Mouse (Mus musculus): ENCODE measurements at regions not wholly inside any gene's neighbourhood (a gene's known extent, or its start where the extent isn't known, plus 50 kb on each side); places are given as distances from the start of the nearest gene placed in this dataset.

DNA sequence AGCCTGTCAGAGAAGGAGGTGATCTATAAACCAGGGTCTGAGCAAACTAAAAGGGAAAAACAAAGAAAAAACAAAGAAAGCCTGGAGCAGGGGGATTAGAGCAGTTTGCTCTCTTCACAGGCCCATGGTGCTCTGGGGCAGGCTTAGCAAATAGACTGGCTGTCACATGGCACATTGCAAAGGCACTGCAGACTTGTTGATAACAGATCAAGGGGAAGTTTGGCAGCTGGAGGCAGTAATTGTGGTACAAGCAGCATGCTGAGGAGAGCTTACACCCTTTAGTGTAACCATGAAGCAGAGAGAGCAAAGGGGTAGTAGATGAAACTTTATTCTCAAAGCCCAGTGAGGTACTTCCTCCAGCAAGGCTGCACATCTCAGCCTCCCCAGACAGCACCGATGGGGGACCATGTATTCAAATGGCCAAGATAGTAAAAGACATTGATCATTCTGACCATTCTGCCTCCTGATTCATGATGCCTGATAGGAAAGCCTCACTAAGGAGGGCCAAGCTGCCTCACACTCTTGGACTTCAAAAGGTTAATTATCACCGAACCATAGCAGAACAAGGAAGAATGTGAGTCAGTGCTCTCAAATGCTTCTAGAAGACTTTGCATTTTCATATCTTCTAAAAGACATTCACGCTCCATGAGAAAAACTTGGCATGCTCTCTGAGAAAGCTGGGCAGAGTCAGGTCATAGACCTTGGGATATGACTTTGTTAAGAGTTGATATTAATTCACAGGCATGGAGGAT is 178.9 kb downstream of the Fam76b start:
- DNase-seq: no peak
- no peaks in the 10 kb centered on the region for H3K9me3 ChIP-seq (ENCODE audit: low read length)
- WGBS (ENCODE audit: insufficient replicate concordance): 64% methylated on average over 3 of the region's 3 CpGs
- no peak for ATAC-seq
- no peak overlapping the region for H3K27ac ChIP-seq (ENCODE audit: low read depth)
- no peak for TF ChIP-seq CTCF (IDR thresholded peaks at IDR 0.05; ENCODE audit: low read depth)
- TF ChIP-seq EP300 (IDR thresholded peaks at IDR 0.05; ENCODE audit: low read depth): no peak
- H3K4me1 ChIP-seq (ENCODE audit: insufficient read depth): no peaks in the 10 kb centered on the region
- H3K9ac ChIP-seq (replicated peaks): no peak overlapping the region
- H3K4me2 ChIP-seq (ENCODE audit: low read depth, low read length): no peak overlapping the region
- H3K27me3 ChIP-seq (ENCODE audit: insufficient read depth, low read length): no peaks in the 10 kb centered on the region
- H3K4me3 ChIP-seq (ENCODE audit: low read depth, low read length): no peak overlapping the region
- no peaks in the 10 kb centered on the region for H3K36me3 ChIP-seq (replicated peaks; ENCODE audit: insufficient read depth, low read length)

GRCm38 (mm10) chr9:14009451-14009850 is 181.9 kb downstream of the Fam76b start:
- WGBS (ENCODE audit: insufficient replicate concordance): 73% methylated on average over 5 of the region's 5 CpGs
- Histone ChIP-seq H3K4me1 (ENCODE audit: insufficient read depth) (no peaks in the 10 kb centered on the region), H3K9ac (replicated peaks) (no peak overlapping the region), H3K9me3 (ENCODE audit: low read length) (no peaks in the 10 kb centered on the region), H3K27me3 (ENCODE audit: insufficient read depth, low read length) (no peaks in the 10 kb centered on the region), H3K36me3 (replicated peaks; ENCODE audit: insufficient read depth, low read length) (no peaks in the 10 kb centered on the region), H3K4me2 (ENCODE audit: low read depth, low read length) (no peak overlapping the region), H3K4me3 (ENCODE audit: low read depth, low read length) (no peak overlapping the region), H3K27ac (ENCODE audit: low read depth) (no peak overlapping the region)
- ATAC-seq (no peak), DNase-seq (no peak)
- TF ChIP-seq EP300 (IDR thresholded peaks at IDR 0.05; ENCODE audit: low read depth): no peak
- TF ChIP-seq CTCF (IDR thresholded peaks at IDR 0.05; ENCODE audit: low read depth): no peak

DNA sequence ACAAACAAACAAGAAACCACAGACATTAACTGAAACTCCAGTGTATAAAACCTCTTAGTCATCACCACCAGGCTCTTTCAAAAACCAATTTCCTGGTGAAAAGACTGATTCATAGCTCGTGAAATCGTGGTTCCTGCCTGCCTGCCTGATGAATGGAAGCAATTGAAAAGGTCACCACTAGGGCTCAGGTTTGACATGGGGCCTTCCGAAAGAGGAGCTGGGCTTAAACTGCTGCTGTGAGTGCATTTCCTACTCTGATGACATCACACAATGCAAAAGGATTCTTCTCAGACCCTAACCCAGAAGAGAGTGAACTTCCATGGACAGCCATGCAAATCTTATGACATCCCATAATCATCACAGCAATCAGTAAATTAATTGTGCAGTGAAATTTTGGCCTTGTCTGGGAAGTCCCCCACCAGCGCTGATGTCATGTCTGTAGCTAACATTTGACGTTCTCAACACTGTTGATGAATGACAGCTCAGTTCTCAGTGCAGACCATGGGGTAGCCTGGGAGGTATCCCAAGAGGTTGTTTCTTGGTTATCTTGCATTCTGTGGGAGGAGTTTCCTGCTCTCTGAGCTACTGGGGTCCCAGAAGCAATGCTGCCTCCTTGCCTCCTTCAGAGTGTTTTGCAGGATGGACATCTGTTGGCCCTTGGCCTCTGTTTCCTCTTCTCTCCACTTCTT is 182.9 kb downstream of the Fam76b start:
- Histone ChIP-seq H3K4me2 (ENCODE audit: low read depth, low read length) (no peak overlapping the region), H3K27ac (ENCODE audit: low read depth) (no peak overlapping the region), H3K4me1 (ENCODE audit: insufficient read depth) (no peaks in the 10 kb centered on the region), H3K4me3 (ENCODE audit: low read depth, low read length) (no peak overlapping the region), H3K36me3 (replicated peaks; ENCODE audit: insufficient read depth, low read length) (no peaks in the 10 kb centered on the region), H3K9ac (replicated peaks) (no peak overlapping the region), H3K9me3 (ENCODE audit: low read length) (no peaks in the 10 kb centered on the region), H3K27me3 (ENCODE audit: insufficient read depth, low read length) (no peaks in the 10 kb centered on the region)
- DNase-seq (no peak), ATAC-seq (peak; percentile 56; the same call in 1 of the 2 replicates)
- WGBS (ENCODE audit: insufficient replicate concordance): 49% methylated on average over 5 of the region's 5 CpGs
- peak; percentile 28 for TF ChIP-seq CTCF (IDR thresholded peaks at IDR 0.05; ENCODE audit: low read depth)
- TF ChIP-seq EP300 (IDR thresholded peaks at IDR 0.05; ENCODE audit: low read depth): no peak

GRCm38 (mm10) chr9:14024216-14024615 is 196.7 kb downstream of the Fam76b start:
- H3K9me3 ChIP-seq (ENCODE audit: low read length): no peaks in the 10 kb centered on the region
- no peak overlapping the region for H3K9ac ChIP-seq (replicated peaks)
- H3K27ac ChIP-seq (ENCODE audit: low read depth): no peak overlapping the region
- H3K4me1 ChIP-seq (ENCODE audit: insufficient read depth): no peaks in the 10 kb centered on the region
- TF ChIP-seq EP300 (IDR thresholded peaks at IDR 0.05; ENCODE audit: low read depth): no peak
- TF ChIP-seq CTCF (IDR thresholded peaks at IDR 0.05; ENCODE audit: low read depth): no peak
- H3K27me3 ChIP-seq (ENCODE audit: insufficient read depth, low read length): no peaks in the 10 kb centered on the region
- H3K4me2 ChIP-seq (ENCODE audit: low read depth, low read length): no peak overlapping the region
- H3K36me3 ChIP-seq (replicated peaks; ENCODE audit: insufficient read depth, low read length): no peaks in the 10 kb centered on the region
- DNase-seq (no peak), ATAC-seq (no peak)
- no peak overlapping the region for H3K4me3 ChIP-seq (ENCODE audit: low read depth, low read length)

DNA sequence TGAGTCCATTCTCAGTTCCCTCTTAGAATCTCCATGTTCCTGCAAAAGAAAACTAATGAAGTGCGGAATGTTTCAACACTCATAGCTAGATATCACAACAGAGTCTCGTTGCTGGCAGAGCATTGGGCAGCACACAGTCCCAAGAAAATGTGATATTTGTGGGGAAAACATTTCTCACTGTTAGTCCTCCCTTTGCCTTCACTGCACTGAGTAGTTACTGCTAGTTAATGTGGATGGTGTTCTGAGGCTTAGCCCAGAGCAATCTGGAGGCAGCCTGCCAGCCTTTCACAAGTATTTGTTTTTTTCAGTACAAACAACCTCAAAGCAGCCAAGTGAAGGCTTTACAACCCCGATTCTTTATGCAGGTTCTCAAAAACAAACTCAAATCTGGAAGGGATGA is 197.2 kb downstream of the Fam76b start:
- Histone ChIP-seq H3K9ac (replicated peaks) (no peak overlapping the region), H3K27me3 (ENCODE audit: insufficient read depth, low read length) (no peaks in the 10 kb centered on the region), H3K27ac (ENCODE audit: low read depth) (no peak overlapping the region), H3K36me3 (replicated peaks; ENCODE audit: insufficient read depth, low read length) (no peaks in the 10 kb centered on the region), H3K4me1 (ENCODE audit: insufficient read depth) (no peaks in the 10 kb centered on the region), H3K4me3 (ENCODE audit: low read depth, low read length) (no peak overlapping the region), H3K4me2 (ENCODE audit: low read depth, low read length) (no peak overlapping the region), H3K9me3 (ENCODE audit: low read length) (no peaks in the 10 kb centered on the region)
- DNase-seq (no peak), ATAC-seq (no peak)
- 58% methylated on average over 3 of the region's 3 CpGs for WGBS (ENCODE audit: insufficient replicate concordance)
- TF ChIP-seq CTCF (IDR thresholded peaks at IDR 0.05; ENCODE audit: low read depth): no peak
- TF ChIP-seq EP300 (IDR thresholded peaks at IDR 0.05; ENCODE audit: low read depth): no peak

GRCm38 (mm10) chr9:14028056-14028455 is 200.5 kb downstream of the Fam76b start:
- no peaks in the 10 kb centered on the region for H3K36me3 ChIP-seq (replicated peaks; ENCODE audit: insufficient read depth, low read length)
- H3K9ac ChIP-seq (replicated peaks): no peak overlapping the region
- H3K27ac ChIP-seq (ENCODE audit: low read depth): no peak overlapping the region
- 75% methylated on average over 5 of the region's 5 CpGs for WGBS (ENCODE audit: insufficient replicate concordance)
- TF ChIP-seq CTCF (IDR thresholded peaks at IDR 0.05; ENCODE audit: low read depth) (no peak), EP300 (IDR thresholded peaks at IDR 0.05; ENCODE audit: low read depth) (no peak)
- H3K4me1 ChIP-seq (ENCODE audit: insufficient read depth): no peaks in the 10 kb centered on the region
- no peak for ATAC-seq
- no peaks in the 10 kb centered on the region for H3K9me3 ChIP-seq (ENCODE audit: low read length)
- no peak overlapping the region for H3K4me3 ChIP-seq (ENCODE audit: low read depth, low read length)
- DNase-seq: peak; percentile 2
- H3K27me3 ChIP-seq (ENCODE audit: insufficient read depth, low read length): no peaks in the 10 kb centered on the region
- H3K4me2 ChIP-seq (ENCODE audit: low read depth, low read length): no peak overlapping the region
